In genomic region chr10:69452180-69452977, GRCm38 (mm10) we compare ENCODE assay signal across 10 mouse cellular contexts. TPM values are rescaled to one million over a fixed set of nuclear protein-coding genes. Genes with fewer than 3 reads are reported as not detected.
DNase-seq lines count a peak whose midpoint lies in the region; ATAC-seq lines count a peak whose summit lies in the region.
"Had no signal": no experiment of that assay in that cellular context is flagged by ENCODE, and none has a peak within 500 bp of the region (broad histone marks: within the 10 kb centered on the region; RNA-seq: fewer than 3 reads in every experiment).

No protein-coding gene starts in this region.

- no peak overlapping the region for H3K27ac ChIP-seq in lung, embryonic 16.5 days (ENCODE audit: low read length)
- H3K27ac ChIP-seq: embryonic facial prominence, embryonic 15.5 days; midbrain, embryonic 12.5 days had no signal

- no peaks in the 10 kb centered on the region for H3K9me3 ChIP-seq in lung, embryonic 16.5 days (ENCODE audit: control insufficient read depth, low read length)
- H3K9me3 ChIP-seq: embryonic facial prominence, embryonic 15.5 days; midbrain, embryonic 12.5 days had no signal

- no peaks in the 10 kb centered on the region for H3K36me3 ChIP-seq in lung, embryonic 16.5 days (ENCODE audit: control insufficient read depth, insufficient read depth, low read length)
- H3K36me3 ChIP-seq: embryonic facial prominence, embryonic 15.5 days; midbrain, embryonic 12.5 days had no signal

- no peak overlapping the region for H3K9ac ChIP-seq in lung, embryonic 16.5 days (ENCODE audit: low read length)
- H3K9ac ChIP-seq: embryonic facial prominence, embryonic 15.5 days; midbrain, embryonic 12.5 days had no signal

- WGBS in lung, embryonic 16.5 days: 36% methylated on average over 9 of the region's 9 CpGs

- peaks cover 12% of the 10 kb centered on the region for H3K4me1 ChIP-seq in lung, embryonic 16.5 days (replicated peaks; ENCODE audit: control insufficient read depth, insufficient read depth, low read length)
- H3K4me1 ChIP-seq: embryonic facial prominence, embryonic 15.5 days; midbrain, embryonic 12.5 days had no signal

- no peaks in the 10 kb centered on the region for H3K27me3 ChIP-seq in lung, embryonic 16.5 days (ENCODE audit: control insufficient read depth, insufficient read depth, low read depth, low read length)
- H3K27me3 ChIP-seq: embryonic facial prominence, embryonic 15.5 days; midbrain, embryonic 12.5 days had no signal

- peak; percentile 78 for DNase-seq in 3T3-L1 (ENCODE audit: low read depth, low spot score)
- peak; percentile 79 for DNase-seq in MN1 (ENCODE audit: low spot score)
- DNase-seq in cerebellum, postnatal 25 days: peak; percentile 47 to 81
- peak; percentile 72 for DNase-seq in gastrocnemius, postnatal 10 days
- peak; percentile 73 for DNase-seq in kidney, postnatal 14 days
- peak; percentile 78 to 83 for DNase-seq in right cerebral cortex, postnatal 10 days (ENCODE audit: low spot score in 2 of 2)
- no peak for DNase-seq in ovary, postnatal 10 days (ENCODE audit: low spot score)

- peak; percentile 53; the same call in 1 of the 2 replicates for ATAC-seq in lung, embryonic 16.5 days (ENCODE audit: low read depth)

- no peak overlapping the region for H3K4me3 ChIP-seq in lung, embryonic 16.5 days (ENCODE audit: low read length)
- H3K4me3 ChIP-seq: embryonic facial prominence, embryonic 15.5 days; midbrain, embryonic 12.5 days had no signal

- H3K4me2 ChIP-seq in lung, embryonic 16.5 days (ENCODE audit: low read depth, low read length): peak overlapping the region; percentile 34; the same call in 1 of the 2 replicates
- H3K4me2 ChIP-seq: embryonic facial prominence, embryonic 15.5 days; midbrain, embryonic 12.5 days had no signal

RNA-seq across cellular contexts. Expression of gene Ank3, which starts 53.8 kb away (rescaled TPM):
- 10 to 100 TPM; 82.7 to 83.3 TPM for total RNA-seq in gastrocnemius, postnatal 10 days (2021)
- 19.0 and 20.3 TPM in 2 replicates for polyA plus RNA-seq in lung, embryonic 16.5 days (2015; fragmentation: Nextera tagmentation; extraction: Ambion mirVana)
